Mouse (Mus musculus): ENCODE measurements around the gene Plbd2.

- TF ChIP-seq CTCF (IDR thresholded peaks at IDR 0.05; ENCODE audit: low read depth) (no peak), EP300 (IDR thresholded peaks at IDR 0.05; ENCODE audit: low read depth) (no peak)
These were observed 20.0 kb downstream of the Plbd2 start for GRCm38 (mm10) chr5:120483399-120483798.

Data from liver, embryonic 14.5 days (tissue).